Mouse (Mus musculus): ENCODE measurements around the gene Rpl23a.

- TF ChIP-seq CTCF (IDR thresholded peaks at IDR 0.05; ENCODE audit: low read depth) (no peak), EP300 (IDR thresholded peaks at IDR 0.05; ENCODE audit: low read depth) (no peak)
These were observed 934 bp downstream of the Rpl23a start for GRCm38 (mm10) chr11:78182450-78182849.
